Mouse (Mus musculus): ENCODE measurements at regions not wholly inside any gene's neighbourhood (a gene's known extent, or its start where the extent isn't known, plus 50 kb on each side); places are given as distances from the start of the nearest gene placed in this dataset.

GRCm38 (mm10) chr10:8945195-8945751, 59.4 kb upstream of the Sash1 start:
- no peak for DNase-seq (ENCODE audit: low spot score in 2 of 2)

GRCm38 (mm10) chr10:8944586-8944985, 58.7 kb upstream of the Sash1 start:
- no peak for DNase-seq (ENCODE audit: low spot score in 2 of 2)

- DNase-seq (ENCODE audit: low spot score in 2 of 2) = no peak
Observed at GRCm38 (mm10) chr10:8943698-8944097, 57.8 kb upstream of the Sash1 start.

- no peak for DNase-seq (ENCODE audit: low spot score in 2 of 2)
Observed at GRCm38 (mm10) chr10:8942967-8943471, 57.1 kb upstream of the Sash1 start.

DNA sequence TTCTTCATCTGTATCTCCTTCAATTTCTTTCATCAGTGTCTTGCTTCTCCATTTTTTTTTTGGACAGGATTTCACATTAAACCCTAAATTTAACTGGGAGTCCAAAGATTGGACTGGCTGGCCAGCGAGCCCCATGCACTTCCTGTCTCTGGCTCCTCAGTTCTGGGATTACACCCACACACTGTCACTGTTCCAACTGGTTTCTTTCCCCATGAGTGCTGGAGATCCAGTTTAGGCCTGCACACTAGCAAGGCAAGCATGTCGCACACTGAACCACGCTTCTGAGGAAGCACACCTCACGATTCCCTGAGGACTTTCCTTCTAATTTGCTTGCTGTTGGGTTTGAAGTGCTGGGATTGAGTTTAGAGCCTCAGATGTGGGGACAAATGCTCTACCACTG, 50.5 kb upstream of the Sash1 start:
- no peak for DNase-seq (ENCODE audit: low spot score in 2 of 2)

All from spleen, postnatal 14 days (tissue).